23 mouse cellular contexts compared by ENCODE assay signal in genomic region chr13:91295552-91296170, GRCm38 (mm10).
DNase-seq lines count a peak whose midpoint lies in the region; ATAC-seq and TF ChIP-seq lines count a peak whose summit lies in the region.
"Had no signal": no experiment of that assay in that cellular context is flagged by ENCODE, and none has a peak within 500 bp of the region (broad histone marks: within the 10 kb centered on the region; RNA-seq: fewer than 3 reads in every experiment).

No protein-coding gene starts in this region.

- no peak; the same call in none of the 2 replicates for TF ChIP-seq RAD21 in CH12.LX (IDR thresholded peaks at IDR 0.05; ENCODE audit: low read depth, low read length)

- no peak overlapping the region for H3K27ac ChIP-seq in liver, embryonic 11.5 days (ENCODE audit: low read depth, low read length)
- no peak overlapping the region for H3K27ac ChIP-seq in CH12.LX (ENCODE audit: insufficient read depth, low read depth)
- H3K27ac ChIP-seq: embryonic facial prominence, embryonic 13.5 days; embryonic facial prominence, embryonic 15.5 days; forebrain, embryonic 10.5 days; forebrain, embryonic 12.5 days had no signal

- no peaks in the 10 kb centered on the region for H3K9me3 ChIP-seq in liver, embryonic 11.5 days (ENCODE audit: control insufficient read depth, low read length)
- H3K9me3 ChIP-seq in CH12.LX (replicated peaks; ENCODE audit: low read length), result peaks cover 6% of the 10 kb centered on the region
- H3K9me3 ChIP-seq: embryonic facial prominence, embryonic 13.5 days; forebrain, embryonic 10.5 days had no signal

- dilution Hi-C loops in CH12.LX (cut with MboI; ENCODE audit: extremely low pct_ligation_motif_present, extremely low pct_unique_long_range_greater_than_20kb, low sequenced_read_pairs), result no loop called here

- no peaks in the 10 kb centered on the region for H3K27me3 ChIP-seq in liver, embryonic 11.5 days (replicated peaks; ENCODE audit: control insufficient read depth, insufficient read depth, low read length)
- H3K27me3 ChIP-seq in CH12.LX (replicated peaks), result no peaks in the 10 kb centered on the region
- H3K27me3 ChIP-seq: embryonic facial prominence, embryonic 13.5 days; embryonic facial prominence, embryonic 15.5 days; forebrain, embryonic 12.5 days had no signal

- H3K4me3 ChIP-seq in liver, embryonic 11.5 days (ENCODE audit: low read depth, low read length), result no peak overlapping the region
- no peak overlapping the region for H3K4me3 ChIP-seq in CH12.LX (replicated peaks in 1 of 3; ENCODE audit: low read depth in 2 of 3, low read length in 2 of 3, poor library complexity in 1 of 3)
- H3K4me3 ChIP-seq: embryonic facial prominence, embryonic 13.5 days; embryonic facial prominence, embryonic 15.5 days; erythroblast, embryonic 14.5 days; forebrain, embryonic 10.5 days; forebrain, embryonic 12.5 days had no signal

- intact Hi-C loops in heart, postnatal 10 days (cut with DNase I), result no loop called here

- no peaks in the 10 kb centered on the region for H3K4me1 ChIP-seq in liver, embryonic 11.5 days (replicated peaks; ENCODE audit: control insufficient read depth, insufficient read depth, low read length)
- peaks cover 7 to 40% of the 10 kb centered on the region in 2 experiments for H3K4me1 ChIP-seq in CH12.LX (ENCODE audit: control insufficient read depth in 1 of 2, insufficient read depth in 2 of 2)
- H3K4me1 ChIP-seq: embryonic facial prominence, embryonic 13.5 days; embryonic facial prominence, embryonic 15.5 days; forebrain, embryonic 10.5 days; forebrain, embryonic 12.5 days had no signal

- TF ChIP-seq POLR2A in CH12.LX (IDR thresholded peaks at IDR 0.05; ENCODE audit: low read depth, low read length), result no peak

- no peak overlapping the region for H3K4me2 ChIP-seq in liver, embryonic 11.5 days
- no peak overlapping the region for H3K4me2 ChIP-seq in CH12.LX (ENCODE audit: insufficient read depth, low read depth, poor library complexity, severe bottlenecking)
- H3K4me2 ChIP-seq: embryonic facial prominence, embryonic 13.5 days; embryonic facial prominence, embryonic 15.5 days; forebrain, embryonic 12.5 days had no signal

- H3K9ac ChIP-seq in liver, embryonic 11.5 days (ENCODE audit: low read depth, low read length), result no peak overlapping the region; the same call in 1 of the 2 replicates
- H3K9ac ChIP-seq in CH12.LX (ENCODE audit: insufficient read depth, low read depth), result no peak overlapping the region
- H3K9ac ChIP-seq: embryonic facial prominence, embryonic 13.5 days; embryonic facial prominence, embryonic 15.5 days; forebrain, embryonic 12.5 days had no signal

- H3K79me2 ChIP-seq in CH12.LX (replicated peaks; ENCODE audit: control insufficient read depth, extremely low read depth, insufficient read depth, poor library complexity, severe bottlenecking), result no peaks in the 10 kb centered on the region

- peak; percentile 78 for TF ChIP-seq EP300 in CH12.LX (IDR thresholded peaks at IDR 0.05; ENCODE audit: low read length)

- H3K36me3 ChIP-seq in liver, embryonic 11.5 days (ENCODE audit: control insufficient read depth, insufficient read depth, low read length), result no peaks in the 10 kb centered on the region
- H3K36me3 ChIP-seq in CH12.LX (replicated peaks in 1 of 2; ENCODE audit: control insufficient read depth in 1 of 2, insufficient read depth in 1 of 2, low read length in 1 of 2), result no peaks in the 10 kb centered on the region
- H3K36me3 ChIP-seq: embryonic facial prominence, embryonic 13.5 days; embryonic facial prominence, embryonic 15.5 days; forebrain, embryonic 10.5 days; forebrain, embryonic 12.5 days had no signal

- ATAC-seq in liver, embryonic 11.5 days (replicated peaks; ENCODE audit: low FRiP score), result peak; percentile 30; the same call in 1 of the 2 replicates
- 0 out of 2 replicates have a peak, but pooled peaks have one; percentile 21 for ATAC-seq in megakaryocyte, adult 5-6 weeks (ENCODE audit: poor library complexity, severe bottlenecking)
- ATAC-seq: CD4-positive, CD25-positive, alpha-beta regulatory T cell, adult 4 months had no signal

- in situ Hi-C loops in CH12.LX (cut with MboI; ENCODE audit: low pct_ligation_motif_present, low pct_unique_long_range_greater_than_20kb, low sequenced_read_pairs), result no loop called here

- 79% methylated on average over 7 of the region's 7 CpGs for WGBS in liver, embryonic 11.5 days

- TF ChIP-seq CTCF in CH12.LX (conservative IDR thresholded peaks at IDR 0.05 in 1 of 2, IDR thresholded peaks at IDR 0.05 in 1 of 2; ENCODE audit: low read depth in 2 of 2, low read length in 2 of 2), result no peak

- peak; percentile 9 to 57 for DNase-seq in adrenal gland, adult (ENCODE audit: inconsistent age in 2 of 2, low spot score in 1 of 2)
- DNase-seq in adrenal gland, postnatal 4 days (ENCODE audit: low spot score in 2 of 2), result no peak
- no peak for DNase-seq in liver, embryonic 11.5 days (ENCODE audit: low spot score)
- no peak for DNase-seq in liver
- peak; percentile 64 for DNase-seq in CH12.LX (ENCODE audit: extremely low read depth)
- no peak for DNase-seq in heart, postnatal 10 days
- DNase-seq: adrenal gland, adult 8-10 months; adrenal gland, postnatal 14 days; B cell, adult 2 months; cerebellum, adult 11 months; cerebellum, adult 18-20 months; cerebellum, adult 8-10 months; cerebellum, adult 9-11 months; cerebellum, postnatal 14 days; cerebellum, postnatal 36 days; embryo, embryonic 11 days had no signal

TF ChIP-seq in CH12.LX, 34 proteins besides CTCF, POLR2A, EP300 and RAD21:
- TF ChIP-seq MYC (IDR thresholded peaks at IDR 0.05; ENCODE audit: low read depth, low read length) (no peak), UBTF (IDR thresholded peaks at IDR 0.05; ENCODE audit: low read depth, low read length) (no peak), KAT2A (IDR thresholded peaks at IDR 0.05; ENCODE audit: insufficient replicate concordance, low read length) (no peak), BHLHE40 (IDR thresholded peaks at IDR 0.05; ENCODE audit: low read depth, low read length) (peak; percentile 86), RCOR1 (conservative IDR thresholded peaks at IDR 0.05; ENCODE audit: low read depth, low read length) (0 out of 2 replicates have a peak, but pooled peaks have one; percentile 65), MAFK (IDR thresholded peaks at IDR 0.05; ENCODE audit: insufficient replicate concordance, low read length) (peak; percentile 67; the same call in 1 of the 2 replicates), JUND (conservative IDR thresholded peaks at IDR 0.05; ENCODE audit: low read depth, low read length) (no peak), POLR2AphosphoS2 (IDR thresholded peaks at IDR 0.05; ENCODE audit: low read depth, low read length) (no peak), ZKSCAN1 (IDR thresholded peaks at IDR 0.05; ENCODE audit: borderline replicate concordance, low read depth, low read length) (no peak), NELFE (IDR thresholded peaks at IDR 0.05; ENCODE audit: low read depth, low read length) (no peak), USF2 (conservative IDR thresholded peaks at IDR 0.05; ENCODE audit: low read depth, low read length) (no peak), ZMIZ1 (IDR thresholded peaks at IDR 0.05; ENCODE audit: low read depth, low read length) (no peak), CHD2 (IDR thresholded peaks at IDR 0.05; ENCODE audit: low read length) (no peak), SIN3A (IDR thresholded peaks at IDR 0.05; ENCODE audit: low read length) (no peak), PAX5 (IDR thresholded peaks at IDR 0.05; ENCODE audit: low read length) (no peak), IRF4 (IDR thresholded peaks at IDR 0.05; ENCODE audit: low read depth, low read length) (peak; percentile 80), TCF12 (IDR thresholded peaks at IDR 0.05; ENCODE audit: low read depth, low read length) (peak; percentile 46; the same call in 1 of the 2 replicates), ZNF384 (IDR thresholded peaks at IDR 0.05; ENCODE audit: low read depth, low read length) (no peak), E2F4 (IDR thresholded peaks at IDR 0.05; ENCODE audit: insufficient replicate concordance, low read depth, low read length) (no peak), ELF1 (IDR thresholded peaks at IDR 0.05; ENCODE audit: low read depth, low read length) (no peak), MAZ (IDR thresholded peaks at IDR 0.05; ENCODE audit: low read depth, low read length) (no peak), MEF2A (IDR thresholded peaks at IDR 0.05; ENCODE audit: borderline replicate concordance, low read depth, low read length) (peak; percentile 95), ZC3H11A (IDR thresholded peaks at IDR 0.05; ENCODE audit: low read depth, low read length) (no peak), CHD1 (IDR thresholded peaks at IDR 0.05; ENCODE audit: low read depth, low read length) (no peak), TBP (conservative IDR thresholded peaks at IDR 0.05; ENCODE audit: low read depth, low read length) (no peak), ETS1 (conservative IDR thresholded peaks at IDR 0.05; ENCODE audit: low read depth, low read length) (peak; percentile 71), JUN (IDR thresholded peaks at IDR 0.05; ENCODE audit: insufficient read depth, low read depth, low read length) (peak; percentile 6; the same call in 1 of the 2 replicates)

Comparison
In these comparisons a context has a peak if more than half of its experiments do, and no peak if none do; other contexts are left out.
1. DNase-seq: peak in adrenal gland, adult (2 of 2) and CH12.LX (single experiment); none in adrenal gland, postnatal 4 days (0 of 2), liver, embryonic 11.5 days (single experiment), liver (single experiment) and heart, postnatal 10 days (0 of 2).